Mouse (Mus musculus): Measurements from ENCODE around the gene Gpr18. TPM values are rescaled to one million over a fixed set of nuclear protein-coding genes. Genes with fewer than 3 reads are reported as not detected.
A peak's percentile ranks its signal among the peaks of the same experiment; 100 is the strongest.

Gpr18 gene
- total RNA-seq, 2 experiments from 2014 or later: not detected

DNA sequence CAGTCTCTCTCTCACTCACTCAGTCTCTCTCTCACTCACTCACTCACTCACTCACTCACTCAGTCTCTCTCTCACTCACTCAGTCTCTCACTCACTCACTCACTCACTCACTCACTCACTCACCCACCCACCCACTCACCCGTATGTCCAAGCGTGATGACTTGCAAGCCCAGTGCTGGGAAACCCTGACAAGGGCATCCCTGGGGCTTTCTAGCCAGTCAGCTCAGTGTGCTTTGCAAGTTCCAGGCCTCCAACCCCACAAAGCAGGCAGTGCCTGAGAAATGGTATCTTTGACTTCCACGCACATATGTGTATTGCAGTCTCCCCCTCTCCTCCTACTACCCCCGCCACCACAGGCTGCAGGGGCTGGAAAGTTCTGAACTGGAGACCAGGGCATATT lies 6.4 kb upstream of the Gpr18 start:
- DNase-seq: no peak

DNA sequence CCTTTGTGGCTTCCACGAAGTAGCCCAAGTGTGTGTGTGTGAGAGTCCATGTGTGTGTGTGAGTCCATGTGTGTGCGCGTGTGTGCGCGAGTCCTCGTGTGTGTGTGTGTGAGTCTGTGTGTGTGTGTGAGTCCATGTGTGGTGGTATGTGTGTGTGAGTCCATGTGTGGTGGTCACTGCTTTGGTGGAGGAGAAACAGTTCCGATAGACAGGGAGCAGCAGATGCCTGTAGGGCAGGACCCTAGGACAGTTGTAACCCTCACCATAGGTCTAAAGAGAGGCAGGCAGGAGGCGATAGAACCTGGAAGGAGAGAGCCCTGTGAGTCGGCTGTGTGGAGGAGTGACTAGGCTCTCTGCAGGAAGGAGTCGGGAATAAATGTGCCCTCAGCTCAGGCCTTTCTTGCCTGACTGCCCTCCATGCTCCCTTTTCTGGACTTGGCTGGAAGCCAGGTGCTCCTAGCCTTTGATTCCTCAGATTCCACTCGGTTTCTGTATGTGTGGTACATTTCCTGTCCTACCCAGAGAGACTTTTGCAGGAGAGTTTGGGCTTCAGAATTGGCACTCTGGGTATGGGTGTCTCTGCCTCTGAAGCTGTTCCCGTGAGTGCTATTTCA lies 5.0 kb upstream of the Gpr18 start:
- DNase-seq: peak; percentile 40

DNA sequence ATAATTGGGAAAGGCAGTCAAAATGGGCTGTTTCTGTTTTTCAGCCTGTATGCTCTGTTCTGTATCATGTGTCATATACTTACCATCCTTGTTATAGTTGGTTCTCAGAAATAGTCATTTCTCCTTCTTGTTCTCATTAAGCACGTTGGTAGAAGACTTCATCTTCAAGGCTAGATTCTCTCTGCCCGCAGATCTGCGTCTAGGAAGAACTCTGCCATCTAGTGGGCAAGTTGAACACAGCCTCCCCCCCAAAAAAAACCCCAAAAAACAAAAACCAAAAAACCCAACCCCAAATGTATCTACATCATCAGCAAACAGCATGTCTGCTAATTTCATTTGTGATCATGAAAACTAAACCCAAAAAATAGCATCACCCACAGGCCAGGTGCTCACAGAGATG lies 4.2 kb upstream of the Gpr18 start:
- no peak for DNase-seq

DNA sequence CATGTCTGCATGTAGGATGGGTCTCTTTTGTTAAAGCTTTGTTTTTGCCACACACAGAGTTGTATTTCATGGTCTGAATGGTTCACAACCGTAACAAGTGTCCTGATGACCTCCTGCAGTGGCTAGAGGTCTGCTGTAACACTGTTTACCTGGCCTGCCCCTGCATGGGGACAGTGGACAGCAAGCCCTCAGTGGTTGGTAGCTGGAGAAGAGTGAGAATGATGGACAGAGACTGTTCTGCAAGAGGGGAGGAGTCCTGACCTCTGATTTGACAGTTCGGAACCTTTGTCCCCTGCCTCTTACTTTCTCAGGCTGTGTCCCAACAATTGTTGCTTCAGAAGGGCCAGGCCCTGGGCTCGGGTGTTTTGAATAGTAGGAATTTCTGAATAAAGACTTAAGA lies 2.7 kb upstream of the Gpr18 start:
- DNase-seq: no peak

DNA sequence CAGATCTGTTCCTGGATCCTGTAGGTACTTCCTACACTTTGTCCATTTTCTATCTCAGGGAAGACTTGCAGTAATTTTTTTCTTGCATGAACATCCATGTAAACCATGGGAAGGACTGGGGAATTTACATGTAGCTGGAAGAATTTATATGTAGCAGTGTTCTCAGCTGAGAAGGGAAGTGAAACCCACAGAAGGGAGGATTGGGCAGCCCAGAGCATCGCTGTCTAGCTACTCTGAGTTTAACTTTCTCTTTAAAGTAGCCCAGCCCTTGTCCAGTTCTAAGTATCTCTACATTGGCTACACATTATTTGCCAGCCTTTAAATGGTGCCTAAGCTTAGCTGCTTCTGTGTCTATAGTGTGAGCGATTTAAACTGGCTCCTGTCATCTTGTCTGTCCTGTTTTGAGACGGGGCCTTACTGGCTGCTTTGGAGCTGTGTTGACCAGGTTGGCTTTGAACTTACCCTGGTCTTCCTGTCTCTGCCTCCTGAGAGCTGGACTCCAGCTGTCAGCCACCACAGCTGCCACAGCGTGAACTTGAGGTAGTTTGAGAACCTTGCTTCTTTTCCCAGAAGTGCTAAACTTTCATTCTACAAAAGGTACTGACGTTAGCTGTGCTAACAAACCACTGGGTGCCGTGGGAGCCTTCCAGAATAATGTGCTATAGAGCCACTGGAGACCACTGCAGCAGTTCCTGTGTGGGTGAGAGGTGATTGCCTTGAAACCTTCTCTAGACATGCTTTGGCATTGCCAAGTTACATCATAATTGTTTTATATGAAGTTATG lies 922 bp upstream of the Gpr18 start:
- no peak for DNase-seq

DNA sequence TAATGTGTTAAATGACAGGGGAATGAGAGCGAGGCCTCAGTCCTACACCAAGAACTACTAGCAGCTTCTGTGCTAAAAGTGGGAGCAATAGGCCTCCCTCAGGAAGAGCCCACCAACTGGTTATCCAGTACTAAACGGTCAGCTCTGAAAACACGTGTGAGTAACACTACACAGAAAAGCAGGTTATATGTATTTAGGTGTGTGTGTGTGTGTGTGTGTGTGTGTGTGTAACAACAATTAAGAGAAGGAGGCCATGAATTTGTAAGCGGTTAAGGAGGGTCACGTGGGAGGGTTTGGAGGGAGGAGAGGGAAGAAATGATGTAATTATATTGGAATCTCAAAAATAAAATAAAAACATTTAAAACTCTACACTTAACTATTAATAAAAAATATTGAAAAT lies 438 bp downstream of the Gpr18 start:
- no peak for DNase-seq

DNA sequence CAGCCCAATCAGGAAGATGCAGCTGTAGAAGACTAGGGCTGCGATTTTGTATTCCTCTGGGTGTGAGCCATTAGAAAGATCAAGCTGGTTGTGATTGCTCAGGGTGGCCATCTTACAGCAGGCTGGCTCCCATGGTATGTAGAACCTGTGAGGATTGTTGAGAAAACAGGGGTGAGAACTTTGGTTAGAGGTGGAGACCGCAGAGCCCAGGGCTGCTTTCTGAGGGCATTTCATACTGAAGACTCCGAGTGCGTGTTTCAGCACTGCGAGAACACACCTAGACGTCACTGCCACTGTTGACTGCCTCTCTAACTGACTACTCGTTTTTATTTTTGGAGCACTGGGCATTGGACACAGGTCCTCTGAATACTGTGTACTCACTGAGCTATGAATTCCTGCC lies 3.1 kb downstream of the Gpr18 start:
- DNase-seq: no peak

DNA sequence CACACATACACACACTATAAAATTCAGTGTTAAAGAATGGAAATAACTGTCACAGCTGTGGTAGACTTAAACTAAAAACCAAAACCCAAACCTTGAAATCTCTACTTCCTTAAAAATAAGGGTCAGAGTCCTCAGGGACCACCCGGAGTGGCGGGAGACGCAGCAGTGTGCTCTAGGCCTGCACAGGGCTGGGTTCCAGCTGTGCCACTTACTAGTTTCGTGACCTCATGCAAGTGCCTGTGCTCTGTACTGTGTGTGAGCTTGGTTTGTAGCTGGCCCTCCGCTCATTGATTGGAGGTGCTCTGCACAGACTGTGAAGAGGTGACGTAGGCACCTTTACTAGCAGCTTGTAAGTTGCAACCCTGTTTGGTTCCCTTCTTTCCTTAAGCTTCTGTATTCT lies 5.7 kb downstream of the Gpr18 start:
- no peak for DNase-seq

DNA sequence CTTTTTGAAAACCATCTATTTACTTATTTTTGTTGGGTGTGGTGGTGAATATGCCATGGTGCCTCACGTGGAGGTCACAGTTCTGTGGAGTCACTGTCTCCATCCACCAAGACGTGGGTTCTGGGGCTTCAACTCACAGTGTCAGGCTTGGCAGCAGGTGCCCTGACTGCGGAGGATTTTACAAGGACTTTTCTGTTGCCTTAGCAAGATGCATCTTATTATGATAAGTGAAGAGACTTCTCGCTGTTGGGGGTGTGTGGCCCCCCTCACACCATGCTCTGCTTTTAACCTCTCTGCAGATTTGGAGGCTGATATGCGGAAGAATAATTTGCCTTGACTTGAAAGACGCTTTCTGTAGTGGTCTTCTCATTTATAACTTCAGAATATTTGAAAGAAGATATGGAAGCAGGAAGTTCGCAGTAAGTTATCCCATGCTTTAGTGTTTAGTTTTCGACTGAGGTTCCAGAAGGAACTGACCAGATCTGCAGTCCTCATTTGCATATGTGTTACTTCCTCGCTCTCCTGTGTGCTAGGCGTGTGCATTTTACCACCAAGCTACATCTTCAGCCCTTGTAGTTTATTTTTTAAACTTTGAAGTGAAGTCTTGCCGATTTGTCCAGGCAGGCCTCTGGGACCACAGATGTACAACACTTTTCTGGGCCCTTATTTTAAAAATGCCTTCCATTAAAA lies 8.4 kb downstream of the Gpr18 start:
- no peak for DNase-seq

DNA sequence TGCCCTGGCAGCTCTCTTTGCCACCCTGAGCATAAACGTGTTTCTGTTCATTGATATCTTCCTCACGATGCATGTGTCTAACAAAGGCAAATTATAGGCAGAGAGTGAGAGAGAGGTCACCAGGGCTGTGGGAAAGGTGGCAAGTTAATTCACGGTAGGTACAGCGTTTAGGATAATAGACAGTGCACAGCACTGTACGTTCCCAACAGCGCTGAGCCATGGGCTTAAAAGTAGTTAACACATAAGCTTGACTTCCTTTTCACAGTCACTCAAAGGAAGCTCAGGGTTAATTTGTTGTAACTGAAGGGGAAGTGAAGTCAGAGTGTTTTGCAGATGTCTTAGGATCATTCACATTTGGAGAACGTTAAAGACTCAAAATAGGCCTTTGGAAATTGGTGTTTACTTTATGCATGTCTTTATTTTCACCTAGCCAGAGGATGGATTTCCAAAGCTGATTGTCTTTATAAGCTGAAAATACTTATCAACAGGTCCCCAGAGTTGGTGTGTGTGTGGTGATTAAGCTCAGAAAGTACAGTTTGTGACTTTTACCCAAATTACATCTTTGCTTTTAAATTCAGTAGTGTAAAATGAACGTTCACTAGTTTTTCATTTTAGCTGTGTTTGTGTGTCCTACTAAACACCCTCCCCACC lies 9.1 kb downstream of the Gpr18 start:
- DNase-seq: no peak

DNA sequence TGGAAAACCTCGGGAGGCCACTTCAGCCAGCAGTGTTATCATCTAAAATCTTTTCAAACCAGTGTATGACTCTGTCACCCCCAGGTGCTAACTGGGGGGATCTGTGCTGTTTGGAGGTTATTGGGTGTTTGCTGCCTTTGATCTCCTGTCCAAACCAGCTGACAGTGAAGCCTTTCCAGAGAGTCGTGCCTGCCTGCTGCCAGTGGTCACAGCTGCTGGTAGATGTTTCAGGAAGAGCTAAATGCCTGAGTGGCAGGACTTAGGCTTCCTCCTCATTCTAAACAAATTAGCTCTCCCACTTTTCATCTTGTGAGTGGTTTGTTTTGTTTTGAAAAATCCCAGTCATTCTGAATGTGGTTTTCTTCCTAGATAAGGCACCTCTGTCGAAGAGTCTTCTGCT lies 10.8 kb downstream of the Gpr18 start:
- DNase-seq: no peak

DNA sequence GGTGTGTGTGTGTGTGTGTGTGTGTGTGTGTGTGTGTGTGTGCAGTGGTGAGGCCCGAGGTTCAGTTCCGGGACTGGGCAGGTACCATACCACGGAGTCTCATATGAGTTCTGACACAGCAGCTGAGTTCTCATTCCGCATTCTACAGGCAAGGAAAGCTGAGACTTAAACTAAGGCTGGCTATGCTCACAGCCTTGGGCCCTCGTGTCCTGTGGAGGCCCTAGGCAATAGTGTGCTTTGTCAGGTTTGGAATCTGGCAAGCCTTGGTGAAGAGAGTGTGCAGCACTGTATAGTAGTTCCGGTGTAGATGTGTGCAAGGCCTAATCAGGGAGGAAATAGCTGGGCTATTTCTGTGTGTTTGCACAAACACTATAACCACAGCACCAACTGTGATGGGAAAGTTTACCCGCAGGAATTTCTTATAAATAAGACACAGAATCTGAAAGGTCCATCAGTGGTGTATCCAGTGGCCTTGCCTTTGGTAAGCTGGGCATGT lies 12.2 kb downstream of the Gpr18 start:
- no peak for DNase-seq

DNA sequence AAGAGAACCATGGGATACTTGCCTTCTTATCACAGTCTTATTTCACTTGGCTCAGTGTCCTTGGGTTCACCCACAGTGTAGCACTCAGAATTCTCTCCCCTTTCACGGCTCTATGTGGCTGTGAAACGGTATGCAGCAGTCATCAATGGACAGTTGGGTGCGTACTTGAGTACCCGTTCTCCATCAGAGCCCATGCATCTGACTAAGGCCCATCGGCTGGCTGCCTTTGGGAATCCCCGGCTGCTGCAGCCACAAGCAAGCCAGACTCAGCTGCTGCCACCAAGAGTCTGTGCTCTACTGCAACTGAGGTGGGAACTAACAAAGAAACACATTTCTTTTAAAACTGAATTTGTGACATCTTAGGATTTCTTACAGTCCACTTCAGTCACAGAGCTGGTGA lies 14.1 kb downstream of the Gpr18 start:
- DNase-seq: no peak

DNA sequence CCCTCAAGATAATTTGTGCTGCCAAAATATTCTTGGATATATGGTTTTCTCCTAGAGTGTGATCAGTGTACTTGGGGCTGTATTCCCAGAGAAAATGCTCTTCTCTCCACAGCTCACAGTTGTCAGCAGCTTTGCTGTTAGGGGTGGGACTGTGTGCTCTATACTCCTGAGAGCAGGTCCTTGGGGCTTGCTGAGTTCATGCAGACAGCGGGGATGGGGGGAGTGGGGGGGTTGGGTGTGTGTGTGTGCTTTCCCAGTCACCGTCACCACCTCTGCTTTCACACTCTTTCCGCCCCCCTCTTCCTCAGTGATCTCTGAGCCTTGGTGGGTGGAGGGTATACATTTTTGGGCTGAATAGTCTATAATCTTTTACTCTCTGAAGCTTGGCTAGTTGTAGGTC lies 16.5 kb downstream of the Gpr18 start:
- DNase-seq: no peak

DNA sequence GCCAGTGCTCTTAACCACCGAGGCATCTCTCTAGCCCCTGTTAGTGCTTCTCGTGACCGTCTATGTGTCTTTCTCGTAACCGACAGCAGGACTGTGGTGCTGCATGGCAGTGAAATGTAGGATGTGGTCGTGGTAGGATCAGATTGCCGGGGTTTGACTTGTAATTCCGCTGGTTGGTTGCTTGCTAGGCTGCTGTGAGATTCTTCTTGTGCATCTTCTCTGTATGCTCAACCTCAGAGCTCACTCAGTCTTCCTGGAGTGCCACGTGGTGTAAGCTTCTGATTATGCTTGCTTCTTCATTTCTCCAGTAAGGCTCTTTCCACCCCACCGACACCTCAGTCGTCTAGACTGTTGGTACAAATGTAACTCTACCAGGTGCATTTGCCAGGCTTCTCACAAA lies 17.1 kb downstream of the Gpr18 start:
- DNase-seq: no peak

DNA sequence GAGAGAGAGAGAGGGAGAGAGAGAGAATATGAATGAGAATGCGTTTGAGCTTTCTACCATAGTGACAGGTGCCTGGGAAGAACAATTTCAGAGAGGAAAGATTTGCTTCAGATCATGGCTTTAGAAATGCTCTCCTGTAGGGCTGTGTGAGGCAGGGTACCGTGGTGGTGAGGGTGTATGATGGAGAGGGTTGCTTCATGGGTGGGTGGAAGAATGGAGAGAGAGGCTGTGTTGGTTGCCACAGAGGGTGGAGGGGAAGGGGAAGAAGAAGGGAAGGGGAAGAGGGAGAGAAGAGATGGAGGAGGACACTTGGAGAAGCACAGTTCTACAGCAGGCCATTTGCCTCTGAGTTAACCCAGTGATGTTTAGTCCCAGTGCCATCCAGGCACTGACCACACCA lies 17.8 kb downstream of the Gpr18 start:
- DNase-seq: no peak

DNA sequence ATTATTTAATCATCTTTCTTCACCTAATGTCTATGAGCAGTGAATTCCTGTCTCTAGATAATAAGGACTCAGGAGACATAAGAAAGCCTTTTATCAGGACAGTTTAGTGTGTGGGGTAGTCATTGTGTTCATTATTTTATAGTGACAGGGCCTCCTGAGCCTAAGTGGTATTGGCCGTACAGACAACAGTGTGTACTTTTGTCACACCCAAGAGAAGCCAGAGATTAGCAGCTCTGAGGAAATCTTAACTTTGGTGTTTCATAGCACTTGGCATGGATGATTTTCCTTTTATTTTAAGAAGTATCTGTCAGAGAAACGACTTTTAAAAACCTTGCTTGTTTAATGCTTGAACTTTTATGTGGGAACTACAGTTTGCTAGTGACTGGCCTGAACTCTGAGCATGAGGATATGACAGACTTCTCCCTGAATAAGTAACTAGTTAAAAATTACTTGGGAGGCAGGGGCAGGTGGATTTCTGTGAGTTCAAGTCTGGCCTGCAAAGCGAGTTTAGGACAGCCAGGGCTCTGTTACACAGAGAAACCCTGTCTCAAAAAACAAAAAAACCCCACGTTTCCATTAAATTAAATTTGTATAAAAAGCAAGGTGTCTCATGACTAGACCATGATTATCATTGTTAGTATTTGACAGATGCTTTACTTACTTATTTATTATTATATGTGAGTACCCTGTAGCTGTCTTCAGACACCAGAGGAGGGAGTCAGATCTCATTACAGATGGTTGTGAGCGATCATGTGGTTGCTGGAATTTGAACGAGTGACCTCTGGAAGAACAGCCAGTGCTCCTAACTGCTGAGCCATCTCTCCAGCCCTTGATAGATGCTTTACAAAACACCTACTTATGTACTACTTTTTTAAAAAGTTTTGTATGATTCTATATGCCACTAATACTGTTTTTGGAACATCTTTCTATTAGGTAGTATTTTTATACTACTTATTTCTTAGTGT lies 19.2 kb downstream of the Gpr18 start:
- DNase-seq: no peak

DNA sequence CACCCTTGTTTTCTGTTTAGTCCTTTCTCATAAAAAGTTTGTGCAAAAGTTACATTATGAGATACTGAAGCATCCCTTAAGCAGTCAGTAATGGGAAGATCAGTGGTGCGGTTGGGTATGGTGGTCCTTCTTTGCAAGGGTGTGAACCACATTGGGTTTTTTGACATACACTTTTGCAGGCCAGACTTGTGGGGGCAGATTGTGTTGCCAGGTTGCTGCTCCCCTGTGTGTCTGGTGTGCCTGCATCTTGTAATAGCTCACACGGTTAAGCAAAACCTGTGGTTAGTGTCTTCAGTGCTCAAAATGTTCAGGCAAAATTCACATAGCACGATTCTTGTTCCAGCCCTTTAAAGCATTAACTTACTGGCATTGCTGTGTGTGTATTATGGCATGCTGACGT lies 20.3 kb downstream of the Gpr18 start:
- DNase-seq: no peak

DNA sequence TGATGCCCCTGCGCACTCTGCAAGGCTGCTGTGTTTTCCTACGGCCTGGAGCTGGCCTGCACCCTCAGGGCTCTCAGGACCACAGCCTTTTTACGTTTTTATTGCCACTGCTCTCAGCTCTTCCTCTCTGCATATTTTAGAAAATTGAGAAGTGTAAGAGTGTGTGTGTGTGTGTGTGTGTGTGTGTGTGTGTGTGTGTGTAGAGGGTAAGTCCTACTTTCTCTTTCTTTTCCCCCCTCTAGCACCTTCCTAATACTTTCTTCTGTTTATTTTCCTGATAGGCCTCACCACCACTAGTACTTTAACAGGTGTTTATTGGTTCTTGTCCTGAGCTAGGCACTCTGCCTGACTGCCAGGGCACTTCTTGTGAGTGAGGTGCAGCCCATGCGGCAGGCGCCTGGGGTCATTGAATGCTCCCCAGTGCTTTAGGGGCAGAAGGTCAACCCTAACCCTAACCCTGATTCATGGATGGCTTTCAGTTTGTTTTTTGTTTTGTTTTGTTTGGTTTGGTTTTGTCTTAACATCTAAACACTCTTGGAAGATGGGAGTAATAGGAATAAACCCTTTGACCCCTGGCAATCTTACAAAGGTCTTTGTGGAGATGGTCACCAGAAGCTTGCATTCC lies 21.0 kb downstream of the Gpr18 start:
- DNase-seq: no peak

DNA sequence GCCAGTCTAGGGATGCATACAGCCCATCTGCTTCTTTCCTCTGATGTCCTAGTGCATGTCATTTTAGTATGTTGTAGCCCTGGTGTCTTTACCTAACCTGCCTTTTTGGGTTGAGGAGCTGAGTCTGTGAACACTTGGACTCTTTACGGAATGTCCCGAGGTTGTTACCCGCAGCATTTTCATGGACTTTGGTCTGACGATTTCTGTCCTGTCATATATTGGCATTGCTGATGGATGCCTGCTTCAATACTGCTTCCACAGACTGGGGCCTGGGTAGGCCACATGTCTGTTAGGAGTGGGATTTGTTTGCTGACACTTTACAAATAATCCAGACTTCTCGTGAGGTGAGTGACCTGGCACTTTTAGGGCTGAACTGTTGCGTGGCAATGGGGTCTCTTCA lies 21.8 kb downstream of the Gpr18 start:
- no peak for DNase-seq

DNA sequence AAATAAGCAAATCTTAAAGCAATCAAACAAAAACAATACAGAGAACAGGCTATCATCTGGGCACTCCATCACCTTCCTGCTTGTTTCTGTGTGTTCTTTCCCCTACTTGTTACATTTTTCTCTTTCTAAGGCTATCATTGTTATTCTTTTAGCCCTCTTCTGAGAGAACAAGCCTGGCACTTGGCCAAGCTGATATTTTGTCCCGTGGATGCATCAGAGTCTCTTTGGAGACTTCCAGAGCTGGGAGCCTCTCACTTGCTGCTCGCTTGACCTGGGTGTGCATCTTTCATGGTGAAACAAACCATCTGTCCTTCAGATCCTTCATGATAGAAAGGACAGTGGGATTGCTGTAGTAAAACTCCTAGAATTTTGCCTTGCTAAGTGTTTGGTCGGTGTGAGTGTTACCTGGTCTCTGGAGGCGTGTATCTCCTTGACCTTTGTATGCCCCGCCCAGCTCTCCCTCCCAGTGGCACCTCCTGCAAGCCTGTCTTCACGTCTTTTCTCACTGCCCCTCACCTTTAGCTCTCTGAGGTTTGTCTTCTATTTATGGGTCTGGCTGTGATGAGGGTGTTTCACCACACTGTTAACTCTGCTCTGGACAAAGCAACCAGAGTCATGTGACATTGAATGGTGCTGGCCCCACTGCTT lies 31.3 kb downstream of the Gpr18 start:
- peak; percentile 33 for DNase-seq
